Mouse (Mus musculus) heart, adult 9 months (tissue): ENCODE results near the gene Sord.

ENCODE experiments used
- DNase-seq, 2 experiments: peaks; one replicate each; pipeline ENCODE4 v3.0.0; 2022; ENCODE audit warnings: low spot score in 2 of 2

The Sord gene

GRCm38 (mm10) chr2:122301921-122302573 lies 67.5 kb downstream of the Sord start:
- DNase-seq, result no peak

GRCm38 (mm10) chr2:122302574-122303241 lies 68.2 kb downstream of the Sord start:
- peak in 1 of 2 experiments; percentile 29 for DNase-seq

GRCm38 (mm10) chr2:122304544-122304943 lies 70.0 kb downstream of the Sord start:
- DNase-seq, result no peak

GRCm38 (mm10) chr2:122305097-122305892 lies 70.7 kb downstream of the Sord start:
- no peak for DNase-seq

GRCm38 (mm10) chr2:122306184-122306583 lies 71.6 kb downstream of the Sord start:
- no peak for DNase-seq

GRCm38 (mm10) chr2:122309647-122310046 lies 75.1 kb downstream of the Sord start:
- DNase-seq, result no peak

GRCm38 (mm10) chr2:122311561-122311960 lies 77.0 kb downstream of the Sord start:
- no peak for DNase-seq

- peak in 1 of 2 experiments; percentile 33 for DNase-seq
Measured at GRCm38 (mm10) chr2:122312722-122313417, 78.3 kb downstream of the Sord start.

GRCm38 (mm10) chr2:122313536-122313935 lies 79.0 kb downstream of the Sord start, which contains the start of gene Duoxa1:
Duoxa1 (minus strand) TSS chr2:122313730.
- DNase-seq, result no peak
